Mouse (Mus musculus) erythroblast, embryonic 14.5 days (primary cell): Measurements from ENCODE around the gene Aff2.

Experiments
- GATA1 ChIP-seq: IDR thresholded peaks from 2 replicates; pipeline ENCODE4 v1.6.1; 2012; ENCODE audit warnings: low read length, inconsistent platforms, mixed read lengths
- TAL1 ChIP-seq: IDR thresholded peaks from 3 replicates; pipeline ENCODE4 v1.6.1; 2012; ENCODE audit warnings: low read length, inconsistent platforms, mixed read lengths

DNA sequence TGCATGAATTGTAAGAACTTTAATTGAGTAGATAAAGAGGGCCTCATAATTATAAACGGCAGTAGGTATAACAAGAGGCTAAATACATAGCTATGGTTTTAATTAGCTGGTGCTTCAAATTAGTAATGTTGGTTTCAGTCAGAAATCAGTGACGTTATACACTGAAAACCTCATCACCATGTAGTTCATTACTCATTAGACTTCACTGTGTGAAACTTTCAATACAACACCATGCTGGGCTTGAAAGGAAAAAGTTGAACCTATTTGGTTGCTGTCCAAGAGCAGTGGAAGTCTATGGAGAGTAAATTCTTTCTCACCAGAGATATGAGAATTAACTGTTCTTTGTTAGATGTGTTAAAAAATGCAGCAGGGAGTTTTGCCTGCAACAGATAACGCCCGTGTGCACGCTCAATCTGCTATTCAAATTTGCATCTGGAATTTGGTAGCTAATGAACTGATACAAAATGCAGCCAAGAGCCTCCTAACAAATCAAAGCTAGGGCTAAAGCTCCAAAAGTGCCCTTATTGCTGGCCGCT is 158.0 kb downstream of the Aff2 start:
- TF ChIP-seq TAL1 (no peak), GATA1 (no peak)
